Mouse (Mus musculus): ENCODE results near the gene Phf6.
"Not testable (repeated sequence)": the region's sequence is repeated elsewhere in the genome, so short reads cannot be mapped to it uniquely, and the experiment has no call there.

The Phf6 gene

DNA sequence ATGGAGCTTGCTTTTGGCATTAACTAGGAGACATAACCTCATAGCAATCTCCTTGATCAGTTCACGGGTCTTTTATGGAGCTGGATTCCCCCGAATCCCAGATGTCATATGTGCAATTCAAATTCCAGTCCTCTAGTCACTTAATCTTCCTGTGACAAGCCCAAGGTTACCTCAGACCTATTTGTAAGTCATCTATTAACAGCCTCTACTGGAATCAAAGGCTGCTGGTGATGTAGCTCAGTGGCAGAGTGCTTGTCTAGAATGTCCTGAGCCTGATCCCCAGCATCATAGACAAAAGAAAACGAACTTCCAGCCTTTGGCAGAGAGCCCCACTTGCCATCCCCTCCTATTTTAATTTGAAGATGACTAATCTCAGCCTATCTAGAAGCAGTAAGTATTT lies 69.3 kb downstream of the Phf6 start:
- no peak for DNase-seq (ENCODE audit: low spot score)

DNA sequence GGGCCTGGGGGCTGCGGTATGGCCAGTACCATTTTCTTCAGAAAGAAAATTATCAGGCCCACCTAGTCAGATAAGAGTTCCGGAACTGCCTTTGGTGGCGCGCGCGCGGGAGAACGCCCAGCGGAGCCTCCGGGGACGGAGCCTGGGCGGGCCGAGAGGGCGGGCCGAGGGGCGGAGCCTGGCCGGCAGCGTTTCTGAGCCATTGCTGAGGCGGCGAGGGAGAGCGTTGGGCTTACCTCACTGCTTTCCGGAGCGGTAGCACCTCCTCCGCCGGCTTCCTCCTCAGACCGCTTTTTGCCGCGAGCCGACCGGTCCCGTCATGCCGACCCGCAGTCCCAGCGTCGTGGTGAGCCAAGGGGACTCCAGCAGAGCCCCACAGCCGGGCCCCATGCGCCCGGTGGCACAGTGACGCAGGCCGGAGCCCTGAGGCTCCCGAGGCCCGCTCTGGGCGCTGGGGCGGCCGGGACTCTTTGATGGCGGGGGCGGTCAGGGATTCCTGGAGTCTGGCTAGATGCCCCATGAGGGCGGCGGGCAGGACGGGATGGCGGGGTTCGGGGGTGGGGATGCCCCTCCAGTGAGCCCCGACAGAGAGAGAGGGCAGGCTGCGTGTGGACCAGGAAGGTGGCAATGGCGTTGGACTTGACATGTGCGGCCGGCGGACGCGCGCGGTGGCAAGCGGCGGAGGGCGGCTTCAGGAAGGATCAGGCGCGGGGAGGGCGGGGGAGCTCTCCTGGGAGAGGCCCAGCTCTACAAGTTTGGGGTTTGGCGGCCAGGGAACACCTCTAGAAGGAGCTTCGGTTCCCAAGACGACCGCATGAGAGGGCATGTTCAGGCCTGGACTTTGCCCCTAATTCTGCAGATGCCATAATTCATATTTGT lies 76.1 kb downstream of the Phf6 start, which contains the start of gene Hprt:
Gene Hprt (plus strand): TSS at position 233 of the 879 bp plus-strand sequence.
- peak; percentile 85 for DNase-seq (ENCODE audit: low spot score)

DNA sequence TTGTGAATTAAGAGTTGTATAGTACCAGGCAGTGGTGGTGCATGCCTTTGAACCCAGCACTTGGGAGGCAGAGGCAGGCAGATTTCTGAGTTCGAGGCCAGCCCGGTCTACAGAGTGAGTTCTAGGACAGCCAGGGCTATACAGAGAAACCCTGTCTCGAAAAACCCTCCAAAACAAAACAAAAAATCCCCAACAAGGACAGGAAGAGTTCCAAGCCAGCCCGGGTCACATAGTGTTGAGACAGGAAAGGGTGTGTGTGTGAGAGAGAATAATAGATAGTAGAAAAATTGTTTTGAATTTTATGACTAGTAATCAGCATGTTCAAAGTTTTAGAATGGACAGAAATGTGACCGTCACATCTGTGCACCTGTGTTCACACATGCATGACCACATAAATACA lies 82.7 kb downstream of the Phf6 start:
- DNase-seq (ENCODE audit: low spot score): not testable (repeated sequence)

DNA sequence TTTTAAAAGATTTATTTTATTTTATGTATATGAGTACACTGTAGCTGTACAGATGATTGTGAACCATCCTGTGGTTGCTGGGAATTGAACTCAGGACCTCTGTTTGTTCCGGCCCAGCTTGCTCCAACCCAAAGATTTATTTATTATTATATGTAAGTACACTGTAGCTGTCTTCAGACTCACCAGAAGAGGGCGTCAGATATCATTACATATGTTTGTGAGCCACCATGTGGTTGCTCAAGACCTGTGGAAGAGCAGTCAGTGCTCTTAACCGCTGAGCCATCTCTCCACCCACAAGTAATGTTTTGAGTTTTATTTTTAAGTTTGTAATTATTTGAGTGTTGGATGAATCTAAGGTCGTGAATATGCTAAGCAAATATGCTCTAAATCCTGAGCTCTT lies 92.8 kb downstream of the Phf6 start:
- DNase-seq (ENCODE audit: low spot score): not testable (repeated sequence)

- no peak for DNase-seq (ENCODE audit: low spot score)
Measured at GRCm38 (mm10) chrX:53006062-53006461, 94.0 kb downstream of the Phf6 start.
